Mouse (Mus musculus): ENCODE data around the gene Calu. TPM values are rescaled to one million over a fixed set of nuclear protein-coding genes. Genes with fewer than 3 reads are reported as not detected.

Gene Calu
- total RNA-seq, 2 experiments from 2014 or later, result 62.7 to 65.0 TPM

- no peak for DNase-seq (ENCODE audit: low spot score in 2 of 2)
Measured at GRCm38 (mm10) chr6:29415446-29415845, 67.6 kb downstream of the Calu start.

GRCm38 (mm10) chr6:29420596-29420995 lies 72.7 kb downstream of the Calu start:
- no peak for DNase-seq (ENCODE audit: low spot score in 2 of 2)

DNA sequence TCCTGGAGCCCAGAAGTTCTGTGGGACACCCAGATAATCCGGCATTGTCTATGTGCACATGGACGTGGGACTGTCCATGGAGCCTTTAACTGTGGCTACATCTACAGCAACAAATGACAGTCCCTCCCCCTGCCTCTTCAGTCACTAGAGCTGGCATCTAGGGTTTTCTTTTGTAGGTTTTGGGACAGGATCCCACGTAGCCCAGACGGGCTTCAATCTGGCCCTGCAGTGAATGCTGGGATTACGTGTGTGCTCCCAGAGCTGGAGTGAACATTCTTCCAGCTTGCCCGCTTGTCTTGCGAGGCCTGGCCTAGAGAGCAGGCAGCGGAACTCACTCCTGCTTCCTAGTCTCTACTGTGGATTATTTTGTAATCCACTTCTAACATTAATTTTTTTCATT lies 77.2 kb downstream of the Calu start:
- DNase-seq (ENCODE audit: low spot score in 2 of 2), result peak in 1 of 2 experiments; percentile 48

DNA sequence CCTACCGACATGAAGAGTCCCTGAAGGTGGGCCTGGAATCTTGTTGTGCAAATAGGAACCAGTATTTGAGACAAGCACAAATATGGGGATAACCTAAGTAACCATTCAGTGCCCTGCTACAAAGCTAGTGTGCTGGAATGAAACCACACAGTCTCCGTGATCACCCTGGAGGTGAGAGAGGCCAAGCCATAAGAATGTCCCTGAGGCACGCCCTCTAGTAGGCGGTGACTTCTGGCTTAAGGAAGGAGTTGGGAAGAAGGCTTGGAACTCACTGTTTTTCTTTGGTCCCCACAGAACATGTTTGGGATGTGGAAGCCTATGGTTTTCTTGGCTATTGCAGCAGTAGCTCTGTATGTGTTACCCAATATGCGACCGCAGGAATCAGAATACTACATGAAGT lies 78.5 kb downstream of the Calu start:
- DNase-seq (ENCODE audit: low spot score in 2 of 2), result no peak

Small RNAs within 50 kb of the gene (microRNA-seq; reads per million reads assigned to microRNA genes)
- gene Gm26220 (0 to 0.25 reads per million in 2 experiments), gene Gm44354 (0 reads per million in 2 experiments)

Other genes with a start within 250 kb of the Calu start
- gene Rbm28, start 183.1 kb upstream of the Calu start, total RNA-seq (2021), result 10 to 100 TPM; 43.1 to 43.2 TPM
- 1 to 10 TPM; 2.4 to 2.6 TPM for gene Prrt4, start 168.5 kb upstream of the Calu start, total RNA-seq (2021)
- gene Impdh1, start 131.7 kb upstream of the Calu start, total RNA-seq (2021), result 10 to 100 TPM; 36.0 to 42.9 TPM
- gene Hilpda, start 75.6 kb upstream of the Calu start, total RNA-seq (2021), result 1 to 10 TPM; 6.0 to 6.9 TPM
- gene Fam71f2, start 68.5 kb upstream of the Calu start, total RNA-seq (2021), result under 1 TPM; 0.33 to 0.35 TPM
- gene Fam71f1, start 28.9 kb upstream of the Calu start, total RNA-seq (2021), result not detected
- gene Opn1sw, start 40.4 kb downstream of the Calu start, total RNA-seq (2021), result not detected
- gene Ccdc136, start 48.2 kb downstream of the Calu start, total RNA-seq (2021), result 10 to 100 TPM; 62.1 to 75.9 TPM
- 1 to 10 TPM; 1.5 to 1.6 TPM for gene Flnc, start 85.2 kb downstream of the Calu start, total RNA-seq (2021)
- 100 to 1,000 TPM; 250 to 276 TPM for gene Atp6v1f, start 119.6 kb downstream of the Calu start, total RNA-seq (2021)
- gene Atp6v1fnb, start 123.4 kb downstream of the Calu start, total RNA-seq (2021), result 1 to 10 TPM in 1 of 2 experiments, under 1 TPM in 1; 0.67 to 1.2 TPM
- 1 to 10 TPM; 1.1 to 2.3 TPM for gene Kcp, start 159.9 kb downstream of the Calu start, total RNA-seq (2021)
- 1 to 10 TPM; 4.4 to 5.4 TPM for gene Irf5, start 178.6 kb downstream of the Calu start, total RNA-seq (2021)

Data from layer of hippocampus, adult 18-20 months (tissue).